Mouse (Mus musculus) induced T-regulatory cell, adult 2 months (primary cell): ENCODE measurements around the gene Colgalt1.

Experiments
- DNase-seq: peaks from one replicate; pipeline ENCODE4 v3.0.0-alpha.2; 2012; ENCODE audit warnings: low read depth

Gene Colgalt1

GRCm38 (mm10) chr8:71610822-71611651, at the start of gene Colgalt1:
Colgalt1 (plus strand) TSS chr8:71610998.
- DNase-seq, result peak; percentile 99

GRCm38 (mm10) chr8:71561401-71561800, 49.4 kb upstream of the Colgalt1 start:
- DNase-seq, result peak; percentile 93

- DNase-seq, result peak; percentile 83
Measured at GRCm38 (mm10) chr8:71562751-71563150, 48.0 kb upstream of the Colgalt1 start.

- DNase-seq, result no peak
Measured at GRCm38 (mm10) chr8:71563992-71564391, 46.8 kb upstream of the Colgalt1 start.

GRCm38 (mm10) chr8:71566501-71566900, 44.3 kb upstream of the Colgalt1 start, which contains the start of gene Nxnl1:
Nxnl1 (minus strand) TSS chr8:71566601.
- DNase-seq, result no peak

- peak; percentile 16 for DNase-seq
Measured at GRCm38 (mm10) chr8:71567587-71567986, 43.2 kb upstream of the Colgalt1 start.

GRCm38 (mm10) chr8:71568387-71568937, 42.3 kb upstream of the Colgalt1 start, which contains the start of gene Slc27a1:
Slc27a1 (plus strand) TSS chr8:71568882.
- no peak for DNase-seq

- peak; percentile 41 for DNase-seq
Measured at GRCm38 (mm10) chr8:71568941-71569340, 41.9 kb upstream of the Colgalt1 start.

- peak; percentile 89 for DNase-seq
Measured at GRCm38 (mm10) chr8:71569366-71570290, 41.2 kb upstream of the Colgalt1 start.

GRCm38 (mm10) chr8:71570291-71570954, 40.4 kb upstream of the Colgalt1 start:
- DNase-seq, result peak; percentile 97

- DNase-seq, result no peak
Measured at GRCm38 (mm10) chr8:71572077-71572476, 38.7 kb upstream of the Colgalt1 start.

GRCm38 (mm10) chr8:71572847-71573633, 37.8 kb upstream of the Colgalt1 start:
- no peak for DNase-seq

GRCm38 (mm10) chr8:71574426-71574825, 36.4 kb upstream of the Colgalt1 start:
- no peak for DNase-seq

GRCm38 (mm10) chr8:71575020-71575419, 35.8 kb upstream of the Colgalt1 start:
- DNase-seq, result no peak

GRCm38 (mm10) chr8:71577856-71578387, 32.9 kb upstream of the Colgalt1 start:
- no peak for DNase-seq

GRCm38 (mm10) chr8:71579009-71579408, 31.8 kb upstream of the Colgalt1 start:
- DNase-seq, result no peak

GRCm38 (mm10) chr8:71579476-71579875, 31.3 kb upstream of the Colgalt1 start:
- DNase-seq, result no peak

- DNase-seq, result no peak
Measured at GRCm38 (mm10) chr8:71580201-71580600, 30.6 kb upstream of the Colgalt1 start.

- peak; percentile 78 for DNase-seq
Measured at GRCm38 (mm10) chr8:71586891-71587290, 23.9 kb upstream of the Colgalt1 start.

GRCm38 (mm10) chr8:71588762-71589161, 22.0 kb upstream of the Colgalt1 start:
- no peak for DNase-seq

- no peak for DNase-seq
Measured at GRCm38 (mm10) chr8:71591017-71591416, 19.8 kb upstream of the Colgalt1 start.
